In genomic region chr15:101381758-101382157, GRCm38 (mm10) we compare ENCODE assay signal across 15 mouse cellular contexts. TPM values are rescaled to one million over a fixed set of nuclear protein-coding genes. Genes with fewer than 3 reads are reported as not detected.
DNase-seq lines count a peak whose midpoint lies in the region; ATAC-seq and TF ChIP-seq lines count a peak whose summit lies in the region.
"Had no signal": no experiment of that assay in that cellular context is flagged by ENCODE, and none has a peak within 500 bp of the region (broad histone marks: within the 10 kb centered on the region; RNA-seq: fewer than 3 reads in every experiment).

No protein-coding gene starts in this region.

- H3K4me3 ChIP-seq in kidney, adult 2 months (ENCODE audit: insufficient read depth, low read depth, low read length): no peak overlapping the region
- no peak overlapping the region for H3K4me3 ChIP-seq in kidney, embryonic 16.5 days (ENCODE audit: low read length)
- H3K4me3 ChIP-seq in lung, postnatal 0 days (ENCODE audit: low read depth, low read length): no peak overlapping the region
- H3K4me3 ChIP-seq: embryonic facial prominence, embryonic 15.5 days; heart, embryonic 15.5 days; limb, embryonic 13.5 days; neural tube, embryonic 12.5 days had no signal

- H3K36me3 ChIP-seq in kidney, adult 2 months (ENCODE audit: control insufficient read depth, insufficient read depth, low read length): no peaks in the 10 kb centered on the region
- H3K36me3 ChIP-seq in kidney, embryonic 16.5 days (ENCODE audit: insufficient read depth, low read length): no peaks in the 10 kb centered on the region
- no peaks in the 10 kb centered on the region for H3K36me3 ChIP-seq in lung, postnatal 0 days (ENCODE audit: insufficient read depth, low read length)
- H3K36me3 ChIP-seq: embryonic facial prominence, embryonic 15.5 days; heart, embryonic 15.5 days; limb, embryonic 13.5 days; neural tube, embryonic 12.5 days had no signal

- peaks cover 5% of the 10 kb centered on the region for H3K4me1 ChIP-seq in kidney, adult 2 months (ENCODE audit: control insufficient read depth, insufficient read depth, low read length)
- peaks cover 7% of the 10 kb centered on the region for H3K4me1 ChIP-seq in kidney, embryonic 16.5 days (ENCODE audit: insufficient read depth, low read length)
- peaks cover 13% of the 10 kb centered on the region; the same call in 1 of the 2 replicates for H3K4me1 ChIP-seq in lung, postnatal 0 days (ENCODE audit: insufficient read depth, low read depth, low read length)
- H3K4me1 ChIP-seq: embryonic facial prominence, embryonic 15.5 days; limb, embryonic 13.5 days; neural tube, embryonic 12.5 days had no signal

- TF ChIP-seq CTCF in kidney, adult 2 months (conservative IDR thresholded peaks at IDR 0.05; ENCODE audit: insufficient read depth, insufficient read length, low read depth, low read length): no peak
- TF ChIP-seq CTCF in lung, postnatal 0 days (IDR thresholded peaks at IDR 0.05): no peak

- ATAC-seq in kidney, embryonic 16.5 days (ENCODE audit: low FRiP score, low TSS enrichment): no peak
- peak; percentile 88 for ATAC-seq in lung, postnatal 0 days
- ATAC-seq: forebrain, embryonic 16.5 days; hindbrain, postnatal 0 days had no signal

- H3K27ac ChIP-seq in kidney, adult 2 months (ENCODE audit: insufficient read depth, low read depth, low read length): no peak overlapping the region
- H3K27ac ChIP-seq in kidney, embryonic 16.5 days (ENCODE audit: low read length): no peak overlapping the region
- peak overlapping the region; percentile 69 for H3K27ac ChIP-seq in lung, postnatal 0 days (ENCODE audit: low read length)
- H3K27ac ChIP-seq: embryonic facial prominence, embryonic 15.5 days; heart, embryonic 15.5 days; hindbrain, postnatal 0 days; limb, embryonic 13.5 days; neural tube, embryonic 12.5 days had no signal

- H3K9ac ChIP-seq in kidney, embryonic 16.5 days (replicated peaks; ENCODE audit: low read length): no peak overlapping the region
- H3K9ac ChIP-seq in lung, postnatal 0 days (replicated peaks; ENCODE audit: low read depth): no peak overlapping the region
- H3K9ac ChIP-seq: embryonic facial prominence, embryonic 15.5 days; heart, embryonic 15.5 days; limb, embryonic 13.5 days; neural tube, embryonic 12.5 days had no signal

- H3K9me3 ChIP-seq in kidney, embryonic 16.5 days (ENCODE audit: low read length): no peaks in the 10 kb centered on the region
- H3K9me3 ChIP-seq in lung, postnatal 0 days (ENCODE audit: low read length): no peaks in the 10 kb centered on the region
- H3K9me3 ChIP-seq: embryonic facial prominence, embryonic 15.5 days; heart, embryonic 15.5 days; limb, embryonic 13.5 days; neural tube, embryonic 12.5 days had no signal

- WGBS in kidney, adult 2 months: 58% methylated on average over 9 of the region's 9 CpGs
- 57% methylated on average over 9 of the region's 9 CpGs for WGBS in kidney, embryonic 16.5 days
- WGBS in lung, postnatal 0 days: 17% methylated on average over 9 of the region's 9 CpGs

- peak; percentile 56 for DNase-seq in adrenal gland, adult 2 months
- DNase-seq in adrenal gland, postnatal 25 days: no peak
- peak; percentile 79 for DNase-seq in kidney, adult 2 months
- peak; percentile 81 for DNase-seq in lung, postnatal 0 days (ENCODE audit: low spot score)
- no peak for DNase-seq in urinary bladder, postnatal 14 days (ENCODE audit: low spot score)
- DNase-seq in right cerebral cortex, postnatal 4 days: no peak
- no peak for DNase-seq in testis, postnatal 14 days (ENCODE audit: low spot score)

- H3K4me2 ChIP-seq in kidney, embryonic 16.5 days (replicated peaks; ENCODE audit: low read depth, low read length): no peak overlapping the region
- H3K4me2 ChIP-seq in lung, postnatal 0 days (replicated peaks; ENCODE audit: low read depth, low read length): no peak overlapping the region
- H3K4me2 ChIP-seq: embryonic facial prominence, embryonic 15.5 days; heart, embryonic 15.5 days; limb, embryonic 13.5 days; neural tube, embryonic 12.5 days had no signal

- TF ChIP-seq POLR2A in kidney, adult 2 months (IDR thresholded peaks at IDR 0.05; ENCODE audit: low read depth, low read length): no peak

- TF ChIP-seq EP300 in lung, postnatal 0 days (IDR thresholded peaks at IDR 0.05): peak; percentile 38; the same call in 1 of the 2 replicates

- H3K27me3 ChIP-seq in kidney, adult 2 months (replicated peaks; ENCODE audit: control insufficient read depth, insufficient read depth, low read length): no peaks in the 10 kb centered on the region
- no peaks in the 10 kb centered on the region for H3K27me3 ChIP-seq in kidney, embryonic 16.5 days (ENCODE audit: insufficient read depth, low read length)
- no peaks in the 10 kb centered on the region for H3K27me3 ChIP-seq in lung, postnatal 0 days (replicated peaks; ENCODE audit: insufficient read depth, low read length)
- H3K27me3 ChIP-seq: embryonic facial prominence, embryonic 15.5 days; limb, embryonic 13.5 days; neural tube, embryonic 12.5 days had no signal

RNA-seq across cellular contexts. Expression of gene Krt80, which starts 11.8 kb away (rescaled TPM):
- total RNA-seq in adrenal gland, adult 2 months (2021): 1 to 10 TPM; 3.6 TPM
- 1.9 and 2.3 TPM in 2 replicates for polyA plus RNA-seq in adrenal gland, adult 2 months (2012; rRNA removed)
- total RNA-seq in adrenal gland, postnatal 25 days (2021): 1.0 and 1.3 TPM in 2 replicates
- polyA plus RNA-seq in kidney, adult 2 months (2012; rRNA removed): 14.2 and 14.7 TPM in 2 replicates
- polyA plus RNA-seq in kidney, embryonic 16.5 days (2015; fragmentation: Nextera tagmentation; extraction: Ambion mirVana): 1.7 and 2.3 TPM in 2 replicates
- 19.6 and 26.3 TPM in 2 replicates for polyA plus RNA-seq in lung, postnatal 0 days (2015; fragmentation: Nextera tagmentation; extraction: Ambion mirVana)
- polyA plus RNA-seq: neural tube, embryonic 12.5 days had no signal

RNA-seq across cellular contexts. Expression of gene Krt7, which starts 29.1 kb away (rescaled TPM):
- 1 to 10 TPM; 2.1 to 3.2 TPM for total RNA-seq in adrenal gland, adult 2 months (2021)
- polyA plus RNA-seq in adrenal gland, adult 2 months (2012; rRNA removed): 0.76 and 1.2 TPM in 2 replicates
- total RNA-seq in adrenal gland, postnatal 25 days (2021): 0.67 and 0.76 TPM in 2 replicates
- polyA plus RNA-seq in kidney, adult 2 months (2012; rRNA removed): 50.9 and 57.3 TPM in 2 replicates
- 94.8 and 99.9 TPM in 2 replicates for polyA plus RNA-seq in kidney, embryonic 16.5 days (2015; fragmentation: Nextera tagmentation; extraction: Ambion mirVana)
- 430 and 463 TPM in 2 replicates for polyA plus RNA-seq in lung, postnatal 0 days (2015; fragmentation: Nextera tagmentation; extraction: Ambion mirVana)
- total RNA-seq: layer of hippocampus, postnatal 14 days had no signal

RNA-seq across cellular contexts. Expression of gene Krt87, which starts 56.8 kb away (rescaled TPM):
- not detected for total RNA-seq in adrenal gland, adult 2 months (2021)
- 0.04 TPM in 1 of 2 replicates, not detected in the other for polyA plus RNA-seq in adrenal gland, adult 2 months (2012; rRNA removed)
- total RNA-seq in adrenal gland, postnatal 25 days (2021): not detected in 2 replicates
- polyA plus RNA-seq in kidney, adult 2 months (2012; rRNA removed): not detected in 2 replicates
- polyA plus RNA-seq in kidney, embryonic 16.5 days (2015; fragmentation: Nextera tagmentation; extraction: Ambion mirVana): 0.06 TPM in 1 of 2 replicates, not detected in the other
- polyA plus RNA-seq in lung, postnatal 0 days (2015; fragmentation: Nextera tagmentation; extraction: Ambion mirVana): 0.24 and 0.29 TPM in 2 replicates
- polyA plus RNA-seq: heart, embryonic 15.5 days had no signal

Comparison
In these comparisons a context has a peak if more than half of its experiments do, and no peak if none do; other contexts are left out.
1. DNase-seq: peak in adrenal gland, adult 2 months (single experiment), kidney, adult 2 months (single experiment) and lung, postnatal 0 days (single experiment); none in adrenal gland, postnatal 25 days (single experiment), urinary bladder, postnatal 14 days (single experiment), right cerebral cortex, postnatal 4 days (single experiment) and testis, postnatal 14 days (single experiment).
2. RNA of gene Krt7, which starts 29.1 kb away (polyA plus RNA-seq): 430 to 463 TPM in lung, postnatal 0 days, 94.8 to 99.9 TPM in kidney, embryonic 16.5 days and 50.9 to 57.3 TPM in kidney, adult 2 months; 0.76 to 1.2 TPM in adrenal gland, adult 2 months; every median in the first group is over 10 times any median in the second.